Mouse (Mus musculus): Measurements from ENCODE around the gene Hephl1. TPM values are rescaled to one million over a fixed set of nuclear protein-coding genes. Genes with fewer than 3 reads are reported as not detected.

Hephl1 gene
- polyA plus RNA-seq (2015; fragmentation: Nextera tagmentation; extraction: Ambion mirVana) = not detected in 2 replicates

DNA sequence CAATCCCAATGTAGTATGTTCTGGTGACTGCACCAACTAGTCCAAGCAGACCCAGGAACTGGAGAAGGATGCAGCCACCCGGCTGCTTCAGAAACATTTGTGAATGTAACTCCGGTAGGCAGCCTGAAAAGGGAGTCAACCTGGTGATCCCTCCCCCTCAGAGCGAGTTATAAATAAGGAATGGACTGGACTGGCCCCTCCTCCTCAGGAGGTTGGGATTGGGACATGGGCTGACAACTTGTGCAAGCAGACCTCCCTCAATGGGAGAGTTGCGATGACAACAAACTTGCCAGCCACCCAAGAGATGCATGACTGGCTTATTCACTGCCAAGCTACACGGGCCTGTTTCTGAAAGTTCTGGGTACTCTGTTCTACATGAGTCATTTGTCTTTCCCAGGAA lies at the start of gene Hephl1:
TSS of gene Hephl1 (minus strand) at position 101 of the 400 bp plus-strand sequence.
- H3K4me1 ChIP-seq (replicated peaks) = no peaks in the 10 kb centered on the region
- no peak within 1 kb of the TSS for H3K4me2 ChIP-seq
- 63% methylated on average over 5 of the region's 5 CpGs for WGBS (ENCODE audit: insufficient replicate concordance)
- H3K9me3 ChIP-seq (replicated peaks) = no peaks in the 10 kb centered on the region
- H3K4me3 ChIP-seq (replicated peaks) = no peak within 1 kb of the TSS
- no peak for ATAC-seq (ENCODE audit: insufficient read depth)
- H3K27ac ChIP-seq (replicated peaks) = no peak within 1 kb of the TSS
- no peak within 1 kb of the TSS for H3K9ac ChIP-seq
- no peaks in the 10 kb centered on the region for H3K36me3 ChIP-seq (replicated peaks)
- H3K27me3 ChIP-seq = no peaks in the 10 kb centered on the region

DNA sequence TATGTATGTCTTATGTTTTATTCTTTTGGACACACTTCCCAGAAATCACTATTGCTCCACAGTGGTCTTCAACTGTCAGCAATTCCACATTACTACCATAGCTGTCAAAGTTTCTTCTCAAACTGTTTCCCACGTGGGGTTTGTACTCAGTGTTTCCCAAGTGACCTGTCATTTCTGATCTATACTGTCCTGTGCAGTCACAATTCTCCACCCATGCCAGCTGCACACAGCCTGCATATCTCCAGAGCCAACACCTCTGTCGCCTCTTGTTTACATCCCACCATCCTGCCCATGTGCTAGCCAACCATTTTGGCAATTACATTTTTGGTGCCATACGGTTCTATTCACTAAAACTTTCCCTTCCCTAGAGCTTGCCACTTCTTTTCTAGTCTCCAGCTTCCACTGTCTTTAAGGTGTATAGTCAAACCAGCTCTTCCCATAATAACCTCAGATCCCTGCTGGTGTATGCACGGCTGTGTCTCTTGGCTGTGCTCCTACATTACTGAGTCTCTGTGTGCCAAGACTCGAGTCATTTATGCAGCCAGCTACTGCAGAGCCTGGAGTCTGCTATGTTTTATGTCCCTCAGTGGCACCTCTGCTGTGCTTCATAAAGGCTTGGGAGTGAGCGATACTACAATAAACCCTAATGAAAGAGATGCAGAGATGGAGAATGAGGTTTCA lies 37.5 kb upstream of the Hephl1 start:
- WGBS (ENCODE audit: insufficient replicate concordance) = 53% methylated on average over 6 of the region's 6 CpGs

DNA sequence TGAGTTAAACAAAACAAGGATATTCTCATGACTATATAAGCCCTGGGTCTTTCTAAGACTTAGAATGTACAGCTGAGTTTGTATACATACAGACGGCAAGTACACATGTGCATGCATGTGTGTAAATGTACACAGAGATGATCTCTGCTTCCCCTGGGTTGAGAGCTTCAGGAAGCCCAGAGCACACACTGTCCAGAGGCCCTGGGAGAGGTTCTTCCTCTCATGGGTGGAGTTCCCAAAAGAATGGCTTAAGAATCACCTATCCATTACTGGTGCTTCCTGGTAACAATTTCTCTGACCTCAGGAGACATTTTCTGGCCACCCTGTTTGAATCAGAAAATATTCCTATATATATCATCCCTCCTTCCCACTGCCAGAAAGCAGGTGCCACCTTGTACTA lies 28.6 kb upstream of the Hephl1 start:
- no peak for ATAC-seq (ENCODE audit: insufficient read depth)
- Histone ChIP-seq H3K27me3 (no peaks in the 10 kb centered on the region), H3K9me3 (replicated peaks) (no peaks in the 10 kb centered on the region), H3K4me2 (no peak overlapping the region), H3K27ac (replicated peaks) (no peak overlapping the region), H3K36me3 (replicated peaks) (no peaks in the 10 kb centered on the region), H3K4me1 (replicated peaks) (no peaks in the 10 kb centered on the region), H3K4me3 (replicated peaks) (no peak overlapping the region), H3K9ac (no peak overlapping the region)
- WGBS (ENCODE audit: insufficient replicate concordance) = 57% methylated on average over 1 of the region's 1 CpGs

More for the DNA sequence above, 37.5 kb upstream of the Hephl1 start:
- no peak overlapping the region for H3K4me3 ChIP-seq (replicated peaks)
- no peaks in the 10 kb centered on the region for H3K9me3 ChIP-seq (replicated peaks)
- no peaks in the 10 kb centered on the region for H3K36me3 ChIP-seq (replicated peaks)
- no peak overlapping the region for H3K27ac ChIP-seq (replicated peaks)
- H3K4me2 ChIP-seq = no peak overlapping the region
- no peaks in the 10 kb centered on the region for H3K27me3 ChIP-seq
- ATAC-seq (ENCODE audit: insufficient read depth) = no peak
- no peaks in the 10 kb centered on the region for H3K4me1 ChIP-seq (replicated peaks)
- no peak overlapping the region for H3K9ac ChIP-seq

DNA sequence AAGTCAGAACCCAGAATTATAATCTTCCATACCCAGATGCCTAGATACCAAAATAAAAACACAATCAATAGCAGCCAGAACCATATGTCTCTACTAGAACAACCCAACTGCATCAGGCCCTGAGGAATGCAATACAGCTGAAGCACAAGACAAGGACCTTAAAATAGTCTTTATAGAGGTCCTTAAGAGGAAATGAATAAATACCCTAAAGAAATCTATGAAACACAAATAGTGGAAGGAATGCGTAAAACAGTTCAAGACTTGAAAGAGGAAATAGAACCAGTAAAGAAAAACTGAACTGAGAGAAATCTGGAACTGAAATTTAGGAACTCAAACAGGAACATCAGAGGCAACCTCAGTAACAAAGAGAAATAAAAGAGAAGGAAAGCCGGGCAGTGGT lies 14.0 kb upstream of the Hephl1 start:
- 60% methylated on average over 2 of the region's 2 CpGs for WGBS (ENCODE audit: insufficient replicate concordance)
- ATAC-seq (ENCODE audit: insufficient read depth) = no peak
- H3K4me2 ChIP-seq = no peak overlapping the region
- no peak overlapping the region for H3K4me3 ChIP-seq (replicated peaks)
- no peaks in the 10 kb centered on the region for H3K9me3 ChIP-seq (replicated peaks)
- no peak overlapping the region for H3K9ac ChIP-seq
- H3K4me1 ChIP-seq (replicated peaks) = no peaks in the 10 kb centered on the region
- no peak overlapping the region for H3K27ac ChIP-seq (replicated peaks)
- H3K36me3 ChIP-seq (replicated peaks) = no peaks in the 10 kb centered on the region
- no peaks in the 10 kb centered on the region for H3K27me3 ChIP-seq

DNA sequence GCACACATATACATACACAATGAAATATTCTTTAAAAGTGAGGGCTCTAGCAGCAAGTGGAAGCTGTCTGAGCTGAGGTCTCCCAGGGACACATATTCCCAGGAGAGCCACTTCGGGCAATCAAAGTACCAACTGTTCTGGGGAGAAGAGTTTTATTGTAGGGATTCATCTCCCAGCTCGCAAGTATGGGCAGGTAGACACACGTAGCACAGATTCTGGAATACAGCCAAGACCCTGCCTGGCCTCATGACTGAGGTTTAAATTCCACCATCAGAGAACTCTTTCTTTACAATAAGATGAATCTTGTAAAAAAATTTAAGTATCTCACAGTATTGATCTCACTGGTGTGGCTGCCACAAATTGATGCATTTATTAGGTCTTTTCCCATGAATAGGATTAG lies 10.5 kb upstream of the Hephl1 start:
- no peaks in the 10 kb centered on the region for H3K36me3 ChIP-seq (replicated peaks)
- no peaks in the 10 kb centered on the region for H3K9me3 ChIP-seq (replicated peaks)
- H3K9ac ChIP-seq = no peak overlapping the region
- H3K27me3 ChIP-seq = no peaks in the 10 kb centered on the region
- no peaks in the 10 kb centered on the region; the same call in 1 of the 2 replicates for H3K4me1 ChIP-seq (replicated peaks)
- H3K4me2 ChIP-seq = no peak overlapping the region
- no peak for ATAC-seq (ENCODE audit: insufficient read depth)
- 55% methylated on average over 3 of the region's 3 CpGs for WGBS (ENCODE audit: insufficient replicate concordance)
- no peak overlapping the region for H3K27ac ChIP-seq (replicated peaks)
- H3K4me3 ChIP-seq (replicated peaks) = no peak overlapping the region

DNA sequence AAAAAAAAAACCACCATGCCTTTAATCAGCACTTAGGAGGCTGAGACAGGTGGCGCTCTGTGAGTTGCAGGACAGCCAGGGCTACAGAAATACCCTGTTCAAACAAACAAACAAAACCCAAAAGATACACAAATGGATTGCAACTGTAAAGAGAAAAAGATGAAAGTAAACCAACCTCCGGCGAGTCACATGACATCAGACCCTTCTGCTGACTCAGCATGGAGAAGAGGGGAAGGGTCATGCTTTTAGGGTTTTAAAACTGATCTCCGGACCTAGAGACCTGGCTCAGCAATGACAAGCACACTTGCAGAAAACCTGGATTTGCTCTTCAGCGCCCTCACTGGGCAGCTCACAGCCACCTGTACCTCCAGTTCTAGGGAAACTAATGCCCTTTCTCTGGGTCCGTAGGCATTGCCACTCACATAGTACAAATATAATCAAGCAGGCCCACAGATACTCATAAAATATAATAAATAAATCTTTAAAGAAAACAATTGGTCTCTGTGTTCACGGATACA lies 9.0 kb upstream of the Hephl1 start:
- no peak for ATAC-seq (ENCODE audit: insufficient read depth)
- no peak overlapping the region for H3K4me2 ChIP-seq

DNA sequence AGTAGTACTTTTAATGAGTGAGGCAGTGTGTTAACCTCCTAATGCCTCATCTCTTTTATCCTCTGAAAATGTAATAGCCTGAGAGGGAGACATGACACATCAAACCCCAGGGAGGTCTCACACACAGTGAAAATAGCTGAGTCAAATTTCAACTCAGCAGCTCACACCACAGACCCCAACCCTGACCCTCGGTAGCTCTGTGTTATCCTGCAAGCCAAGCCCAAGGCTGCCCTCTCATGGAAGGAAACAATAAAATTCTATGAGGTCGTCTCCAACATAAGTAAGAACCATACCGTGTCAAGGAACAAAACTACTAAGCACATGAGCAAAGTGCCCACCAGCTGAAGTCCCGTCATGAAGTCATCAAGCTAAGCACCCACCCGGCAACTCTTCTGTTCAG lies 8.3 kb upstream of the Hephl1 start:
- Histone ChIP-seq H3K9me3 (replicated peaks) (no peaks in the 10 kb centered on the region), H3K4me3 (replicated peaks) (no peak overlapping the region), H3K4me1 (replicated peaks) (no peaks in the 10 kb centered on the region; the same call in 1 of the 2 replicates), H3K4me2 (no peak overlapping the region), H3K27ac (replicated peaks) (no peak overlapping the region), H3K9ac (no peak overlapping the region), H3K36me3 (replicated peaks) (no peaks in the 10 kb centered on the region), H3K27me3 (no peaks in the 10 kb centered on the region)
- no peak for ATAC-seq (ENCODE audit: insufficient read depth)
- 40% methylated on average over 5 of the region's 5 CpGs for WGBS (ENCODE audit: insufficient replicate concordance)

More for the DNA sequence above, 9.0 kb upstream of the Hephl1 start:
- H3K9ac ChIP-seq = no peak overlapping the region
- no peak overlapping the region for H3K4me3 ChIP-seq (replicated peaks)
- no peaks in the 10 kb centered on the region; the same call in 1 of the 2 replicates for H3K4me1 ChIP-seq (replicated peaks)
- H3K27ac ChIP-seq (replicated peaks) = no peak overlapping the region
- no peaks in the 10 kb centered on the region for H3K36me3 ChIP-seq (replicated peaks)
- no peaks in the 10 kb centered on the region for H3K27me3 ChIP-seq
- 31% methylated on average over 7 of the region's 7 CpGs for WGBS (ENCODE audit: insufficient replicate concordance)
- H3K9me3 ChIP-seq (replicated peaks) = no peaks in the 10 kb centered on the region

DNA sequence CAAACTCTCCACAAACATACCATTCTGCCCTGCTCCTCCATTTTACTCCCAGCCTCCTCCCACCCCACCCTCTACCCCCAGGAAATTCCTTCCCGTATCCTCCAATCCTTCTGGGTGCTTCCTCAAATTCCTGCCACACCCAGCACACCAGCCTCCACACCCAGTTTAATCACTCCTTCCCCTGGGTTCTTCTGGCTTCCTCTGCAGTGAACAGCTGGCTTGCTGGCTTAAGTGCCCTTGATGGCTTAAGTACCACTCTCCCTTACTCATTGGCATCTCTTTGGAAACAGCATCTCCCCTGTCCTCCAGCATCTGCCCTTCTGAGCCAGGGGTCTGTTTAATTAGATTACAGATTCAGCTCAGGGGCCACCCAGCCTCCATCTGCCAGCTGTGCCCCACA lies 7.6 kb upstream of the Hephl1 start:
- Histone ChIP-seq H3K9me3 (replicated peaks) (no peaks in the 10 kb centered on the region), H3K27ac (replicated peaks) (no peak overlapping the region), H3K4me3 (replicated peaks) (no peak overlapping the region), H3K4me2 (no peak overlapping the region), H3K4me1 (replicated peaks) (no peaks in the 10 kb centered on the region; the same call in 1 of the 2 replicates), H3K36me3 (replicated peaks) (no peaks in the 10 kb centered on the region), H3K27me3 (no peaks in the 10 kb centered on the region), H3K9ac (no peak overlapping the region)
- no peak for ATAC-seq (ENCODE audit: insufficient read depth)
- WGBS (ENCODE audit: insufficient replicate concordance) = 21% methylated on average over 1 of the region's 1 CpGs

DNA sequence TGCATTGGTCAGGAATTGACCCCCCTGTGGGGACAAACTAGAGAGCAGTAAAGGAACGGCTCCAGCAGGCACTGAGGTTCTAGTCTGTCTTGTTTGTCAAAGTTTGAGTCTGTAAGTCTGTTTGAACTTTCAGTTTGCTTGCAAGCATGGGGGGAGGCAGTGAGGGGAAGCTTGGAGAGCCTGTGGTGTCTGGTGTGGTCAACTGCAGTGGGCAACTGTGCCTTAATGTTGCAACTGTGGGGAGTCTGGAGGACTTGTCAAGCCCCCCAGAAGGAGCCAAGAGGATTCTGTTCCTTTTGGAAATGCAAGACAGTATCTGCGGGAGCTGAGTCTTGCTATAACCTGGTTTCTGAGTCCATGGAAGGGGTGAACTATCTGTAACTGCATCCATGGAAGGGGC lies 4.3 kb upstream of the Hephl1 start:
- no peak overlapping the region for H3K27ac ChIP-seq (replicated peaks)
- no peaks in the 10 kb centered on the region for H3K27me3 ChIP-seq
- H3K4me3 ChIP-seq (replicated peaks) = no peak overlapping the region
- ATAC-seq (ENCODE audit: insufficient read depth) = no peak
- no peaks in the 10 kb centered on the region; the same call in 1 of the 2 replicates for H3K4me1 ChIP-seq (replicated peaks)
- WGBS (ENCODE audit: insufficient replicate concordance) = 64% methylated on average over 2 of the region's 2 CpGs
- no peaks in the 10 kb centered on the region for H3K36me3 ChIP-seq (replicated peaks)
- no peak overlapping the region for H3K9ac ChIP-seq
- H3K4me2 ChIP-seq = no peak overlapping the region
- H3K9me3 ChIP-seq (replicated peaks) = no peaks in the 10 kb centered on the region

DNA sequence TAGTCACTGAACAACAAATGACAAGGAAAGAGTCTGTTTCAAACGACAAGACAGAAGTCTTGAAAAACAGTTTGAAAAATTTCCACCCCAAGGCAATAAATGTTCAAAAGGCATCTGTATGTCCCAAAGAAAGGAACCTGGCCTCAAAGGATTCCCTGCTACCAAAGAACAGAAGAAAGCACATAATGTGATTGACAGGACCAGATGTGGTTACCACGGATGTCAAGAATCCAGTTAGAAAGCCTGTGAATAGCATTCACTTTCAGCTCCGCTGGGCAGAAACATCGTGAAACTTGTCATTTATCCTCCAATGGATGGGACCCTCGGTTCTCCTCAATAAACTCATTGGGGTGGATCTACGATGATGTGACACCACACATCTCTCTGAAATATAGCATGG lies 2.2 kb upstream of the Hephl1 start:
- H3K4me2 ChIP-seq = no peak overlapping the region
- no peaks in the 10 kb centered on the region for H3K27me3 ChIP-seq
- H3K4me3 ChIP-seq (replicated peaks) = no peak overlapping the region
- no peaks in the 10 kb centered on the region for H3K4me1 ChIP-seq (replicated peaks)
- H3K36me3 ChIP-seq (replicated peaks) = no peaks in the 10 kb centered on the region
- H3K9ac ChIP-seq = no peak overlapping the region
- 60% methylated on average over 6 of the region's 6 CpGs for WGBS (ENCODE audit: insufficient replicate concordance)
- ATAC-seq (ENCODE audit: insufficient read depth) = no peak
- H3K27ac ChIP-seq (replicated peaks) = no peak overlapping the region
- H3K9me3 ChIP-seq (replicated peaks) = no peaks in the 10 kb centered on the region

DNA sequence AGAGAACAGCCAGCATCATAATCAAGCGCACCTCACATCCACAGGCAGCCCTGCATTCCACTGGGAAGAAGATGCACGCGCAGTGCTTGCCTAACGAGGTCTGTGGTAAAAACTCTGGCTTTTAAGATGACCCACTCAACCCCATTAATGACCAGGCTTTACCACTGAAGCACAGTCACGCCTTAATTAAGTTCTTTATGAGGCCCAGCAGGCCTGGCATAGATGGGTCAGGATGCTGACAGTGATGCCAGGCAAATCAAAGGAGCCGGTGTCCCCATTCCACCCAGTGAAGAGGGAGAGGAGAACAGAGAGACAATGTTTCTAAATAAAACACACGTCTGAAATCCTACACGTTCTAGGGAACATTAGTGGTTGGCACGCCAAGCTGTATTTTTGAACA lies 3.8 kb downstream of the Hephl1 start:
- Histone ChIP-seq H3K4me2 (no peak overlapping the region), H3K27me3 (no peaks in the 10 kb centered on the region), H3K27ac (replicated peaks) (no peak overlapping the region), H3K4me1 (replicated peaks) (no peaks in the 10 kb centered on the region), H3K4me3 (replicated peaks) (no peak overlapping the region), H3K9ac (no peak overlapping the region), H3K36me3 (replicated peaks) (no peaks in the 10 kb centered on the region), H3K9me3 (replicated peaks) (no peaks in the 10 kb centered on the region)
- ATAC-seq (ENCODE audit: insufficient read depth) = no peak
- WGBS (ENCODE audit: insufficient replicate concordance) = 59% methylated on average over 9 of the region's 9 CpGs

DNA sequence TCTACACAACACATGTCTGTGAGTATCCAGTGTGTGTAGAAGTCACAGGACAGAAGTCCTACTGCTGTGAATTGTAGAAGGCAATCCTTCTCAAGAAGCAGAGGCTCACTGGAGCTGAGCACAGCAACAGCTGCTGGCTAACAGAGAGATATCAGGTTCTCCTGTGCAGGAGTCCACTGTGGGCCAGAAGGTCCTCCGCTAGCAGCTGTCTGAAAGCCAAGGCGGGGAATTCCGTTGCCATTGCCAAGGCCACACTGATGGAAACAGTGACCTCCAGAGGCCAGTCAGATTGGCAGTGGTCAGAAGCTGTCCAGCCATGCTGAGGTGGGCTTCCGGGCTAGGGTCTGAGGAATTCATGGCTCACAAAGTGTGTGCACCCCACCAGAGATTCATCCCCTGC lies 6.8 kb downstream of the Hephl1 start:
- Histone ChIP-seq H3K27ac (replicated peaks) (no peak overlapping the region), H3K4me2 (no peak overlapping the region), H3K9ac (no peak overlapping the region), H3K4me1 (replicated peaks) (peaks cover 14% of the 10 kb centered on the region; the same call in 1 of the 2 replicates), H3K4me3 (replicated peaks) (no peak overlapping the region), H3K27me3 (no peaks in the 10 kb centered on the region), H3K36me3 (replicated peaks) (no peaks in the 10 kb centered on the region), H3K9me3 (replicated peaks) (no peaks in the 10 kb centered on the region)
- WGBS (ENCODE audit: insufficient replicate concordance) = 60% methylated on average over 4 of the region's 4 CpGs
- no peak for ATAC-seq (ENCODE audit: insufficient read depth)
